Mouse (Mus musculus) B cell, adult 2 months (primary cell): ENCODE measurements around the gene Ralgds.

ENCODE experiments used
- DNase-seq, 2 experiments: peaks; one replicate each; pipeline ENCODE4 v3.0.0; 2022

Ralgds gene

DNA sequence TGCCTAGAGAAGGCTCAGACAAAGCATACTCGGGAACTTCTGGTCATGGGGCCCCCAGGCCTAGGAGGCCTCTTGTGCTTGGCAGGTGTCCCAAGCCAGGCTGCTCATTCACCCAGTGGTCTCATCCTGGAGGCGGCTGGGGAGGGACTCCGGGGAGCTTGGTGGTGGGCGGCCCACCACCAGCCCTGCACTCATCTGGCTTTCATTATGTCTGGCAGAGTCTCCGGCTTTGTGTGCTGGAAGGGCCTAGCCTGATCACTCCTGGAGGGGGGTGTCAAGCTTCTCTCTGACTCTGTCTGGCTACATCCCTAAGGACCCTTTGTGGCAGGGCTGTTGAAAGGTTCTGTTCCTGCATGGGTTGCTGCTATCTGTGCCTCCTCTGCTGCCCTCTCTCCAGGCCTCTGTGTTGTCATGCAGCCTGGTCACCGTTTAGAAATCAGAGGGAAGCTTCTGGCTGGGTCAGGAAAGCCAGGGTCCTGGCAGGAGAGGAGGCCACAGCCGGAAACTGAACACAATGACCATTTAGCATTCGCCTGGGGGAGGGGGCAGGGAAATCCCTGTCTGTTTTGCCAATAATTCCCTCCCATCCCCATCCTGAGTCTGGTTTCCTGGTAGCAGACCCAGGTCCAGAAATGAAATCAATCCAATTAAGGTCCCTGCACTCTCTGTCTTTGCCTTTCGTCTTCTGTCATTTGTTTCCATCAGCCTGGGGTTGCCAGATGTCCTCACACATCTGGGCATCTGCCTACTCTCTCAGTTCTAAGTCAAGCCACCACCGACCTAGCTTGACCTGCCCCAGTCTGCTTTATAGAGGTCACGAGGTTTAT is 21.7 kb downstream of the Ralgds start:
- DNase-seq, result no peak

DNA sequence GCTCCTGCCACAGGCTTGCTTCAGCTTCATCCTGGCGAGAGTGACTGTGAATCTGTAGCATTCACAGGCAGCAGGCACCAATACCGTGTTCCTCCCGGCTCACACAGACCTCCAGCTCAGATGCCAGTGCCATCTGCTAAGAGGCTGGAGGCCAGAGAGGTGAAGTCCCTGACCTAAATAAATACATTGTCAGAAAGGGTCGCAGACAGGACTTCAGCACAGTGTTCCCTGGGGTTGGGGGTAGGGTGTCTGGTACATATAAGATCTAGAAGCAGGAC is 22.3 kb downstream of the Ralgds start:
- no peak for DNase-seq

DNA sequence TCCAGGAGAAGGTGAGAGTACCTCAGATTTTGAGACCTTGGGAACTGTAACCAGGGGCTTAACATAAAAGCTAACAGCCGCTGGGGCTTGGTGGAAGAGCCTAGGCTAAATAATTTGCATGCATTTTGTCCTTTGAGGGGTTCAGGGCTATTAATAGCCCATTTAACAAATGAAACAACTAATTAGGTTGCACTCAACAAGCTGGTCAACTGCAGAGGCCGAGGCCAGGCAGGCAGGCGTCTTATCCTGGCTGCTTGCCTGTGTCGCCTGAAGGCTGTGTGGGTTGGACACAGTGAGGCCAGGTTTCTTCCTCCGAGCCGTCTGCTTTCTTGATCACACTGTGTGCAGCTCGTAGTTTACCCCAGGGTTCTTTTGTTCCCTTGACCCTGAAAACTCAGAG is 22.7 kb downstream of the Ralgds start:
- DNase-seq, result no peak

DNA sequence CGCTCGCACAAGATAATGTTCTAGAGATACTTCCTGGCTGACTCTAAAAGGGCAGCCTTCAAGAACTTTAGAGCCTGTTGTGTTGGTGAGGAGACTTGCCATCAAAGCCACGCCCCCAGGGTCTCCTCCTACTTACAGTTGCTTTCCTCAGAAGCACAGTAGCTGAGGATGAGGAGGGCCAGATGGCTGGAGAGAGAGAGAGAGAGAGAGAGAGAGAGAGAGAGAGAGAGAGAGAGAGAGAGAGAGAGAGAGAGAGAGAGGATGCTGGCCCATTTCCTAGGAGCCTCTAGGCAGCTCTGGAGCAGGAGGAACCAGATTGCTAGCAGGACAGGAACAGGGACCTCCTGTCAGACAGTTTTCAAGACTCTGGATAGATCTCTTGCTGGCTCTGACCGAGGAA is 23.2 kb downstream of the Ralgds start:
- DNase-seq, result no peak

DNA sequence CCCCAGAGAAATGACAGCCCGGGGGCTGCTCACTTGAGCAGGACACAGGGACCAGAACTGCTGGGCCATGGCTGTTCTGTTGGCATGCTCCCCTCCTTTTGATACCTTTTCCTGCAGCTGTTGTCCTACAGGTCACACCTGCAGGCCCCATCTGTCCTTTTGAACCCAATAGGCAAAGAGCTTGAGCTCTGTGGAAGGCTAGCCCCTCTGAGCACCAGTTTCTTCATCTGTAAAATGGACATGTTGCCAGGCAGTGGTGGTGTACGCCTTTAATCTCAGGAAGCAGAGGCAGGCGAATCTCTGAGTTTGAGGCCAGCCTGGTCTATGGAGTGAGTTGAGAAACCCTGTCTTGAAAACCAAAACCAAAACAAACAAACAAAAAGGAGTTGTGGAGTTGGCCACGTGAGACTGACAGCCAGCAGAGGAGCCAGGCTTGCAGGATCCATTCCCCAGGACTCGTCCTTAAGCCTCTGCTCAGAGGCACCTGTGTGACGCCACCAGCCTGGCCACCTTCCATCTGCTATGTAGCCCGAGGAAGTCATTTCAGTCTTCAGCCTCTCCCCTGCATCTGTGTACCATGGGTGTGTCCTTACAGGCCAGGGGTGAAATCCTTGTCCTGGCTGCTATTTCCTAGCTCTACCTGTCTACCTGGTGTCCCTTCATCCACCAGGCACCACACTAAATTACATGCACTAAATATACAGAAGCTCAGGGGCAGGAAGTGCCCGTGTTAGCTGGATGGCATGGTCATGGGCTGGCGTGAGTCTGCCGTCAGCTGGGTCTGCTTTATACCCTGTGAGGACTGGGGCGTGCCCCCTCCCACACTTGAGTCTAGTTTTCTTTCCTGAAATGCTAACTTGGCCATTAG is 24.1 kb downstream of the Ralgds start:
- peak in 1 of 2 experiments; percentile 20 for DNase-seq

DNA sequence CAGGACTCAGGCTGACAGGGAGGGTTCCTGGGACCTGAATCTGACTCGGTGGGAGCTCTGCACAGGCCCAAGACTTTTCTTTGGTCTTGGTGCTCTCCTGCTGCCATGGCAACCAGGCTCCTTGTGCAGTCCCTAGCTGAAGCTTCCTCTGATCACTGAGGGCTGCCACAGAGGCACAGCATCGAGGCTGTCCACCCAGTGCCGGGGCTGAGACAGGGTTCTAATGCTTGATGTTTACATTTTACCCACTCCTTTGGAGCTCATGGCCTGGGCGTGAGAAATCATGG is 24.7 kb downstream of the Ralgds start:
- DNase-seq, result peak; percentile 45 to 46

DNA sequence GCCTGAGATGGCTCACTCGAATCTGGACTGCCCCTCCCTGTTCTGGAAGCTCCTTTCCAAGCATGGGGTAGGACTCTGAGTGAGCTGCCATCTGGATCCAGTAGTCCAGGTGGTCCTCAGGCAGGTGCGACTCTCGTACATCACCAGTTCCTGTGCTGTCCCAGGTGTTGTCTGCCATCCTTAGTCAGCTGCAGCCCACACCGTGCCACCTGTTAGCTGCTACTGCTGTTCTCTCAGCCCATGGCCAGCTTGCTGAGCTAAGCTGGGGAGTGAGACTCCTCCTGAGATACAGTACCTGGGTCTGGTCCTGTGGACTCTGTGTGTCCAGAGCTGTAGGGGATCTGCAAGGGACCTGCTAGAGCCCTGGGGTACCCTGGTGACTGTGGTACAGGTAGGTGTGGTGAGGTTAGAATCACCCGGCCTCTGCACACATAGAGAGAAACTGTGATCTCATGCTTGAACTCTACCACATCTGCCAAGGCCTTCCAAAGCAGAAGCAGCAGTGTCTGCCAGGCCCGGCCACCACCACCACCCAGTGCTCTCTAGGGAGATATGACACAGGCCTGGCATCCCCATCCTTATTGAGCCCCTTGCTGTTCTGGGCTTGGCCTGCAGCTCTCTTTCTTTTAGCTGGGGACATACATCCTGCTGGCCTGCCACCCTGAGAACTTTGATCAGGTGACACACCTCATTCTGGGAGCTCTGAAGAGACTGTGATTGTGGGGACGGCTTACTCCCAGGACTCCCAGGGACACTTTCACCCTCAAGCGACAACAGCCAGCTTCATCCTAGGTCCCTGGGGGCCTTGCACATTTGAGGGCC is 25.3 kb downstream of the Ralgds start:
- peak; percentile 75 to 79 for DNase-seq

DNA sequence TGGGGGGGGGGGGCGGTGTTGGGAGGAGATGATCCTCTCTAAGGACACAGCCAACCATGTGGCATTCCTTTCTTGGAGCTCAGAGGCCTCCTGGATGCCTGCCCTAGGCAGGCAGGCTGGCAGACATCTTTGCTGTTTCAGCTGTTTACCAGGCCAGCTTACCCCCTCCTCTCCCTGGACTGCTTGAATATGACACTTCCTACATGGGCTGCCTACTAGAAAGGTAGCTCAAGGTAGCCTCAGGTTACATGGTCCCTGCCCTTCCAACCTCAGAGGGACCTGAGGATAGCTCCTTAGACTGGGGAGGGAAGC is 25.8 kb downstream of the Ralgds start:
- DNase-seq, result no peak

DNA sequence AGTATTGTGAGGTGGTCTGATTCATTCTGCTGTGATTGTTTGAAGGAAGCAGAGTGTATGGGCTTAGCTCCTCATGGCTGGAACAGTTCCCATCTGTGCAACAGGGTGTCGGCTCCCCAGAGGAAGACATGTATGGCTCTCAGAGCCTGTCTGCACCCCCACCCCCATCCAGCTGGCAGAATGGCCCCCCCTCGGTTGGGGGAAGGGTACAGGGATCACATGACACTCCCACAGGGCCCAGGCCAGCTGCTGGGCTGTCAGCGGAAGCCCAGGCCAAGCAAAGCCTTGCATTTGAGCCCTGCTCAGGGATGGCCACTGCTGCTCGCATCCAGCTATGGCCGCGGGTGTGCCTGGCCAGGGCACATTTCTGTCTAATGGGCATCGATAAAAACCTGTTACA is 26.3 kb downstream of the Ralgds start:
- peak; percentile 70 to 71 for DNase-seq

DNA sequence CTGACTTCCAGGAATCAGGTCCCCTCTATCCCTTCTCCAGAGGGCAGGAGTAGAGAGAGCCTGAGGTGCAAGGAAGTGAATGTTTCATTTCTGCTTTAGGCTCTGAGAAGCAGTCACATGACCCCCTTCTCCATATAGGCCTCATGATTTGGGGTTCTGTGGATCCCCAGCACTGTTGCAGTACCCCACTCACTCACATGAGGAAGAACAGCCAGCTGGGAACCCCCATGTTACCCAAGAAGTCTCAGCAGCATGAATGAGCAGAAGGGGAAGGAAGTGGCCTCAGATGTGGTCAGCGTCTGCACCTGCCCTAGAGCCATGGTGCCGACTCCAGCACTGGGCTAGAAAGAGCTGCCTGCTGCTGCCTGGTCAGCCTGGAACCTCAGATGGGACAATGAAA is 27.0 kb downstream of the Ralgds start:
- peak; percentile 78 to 82 for DNase-seq

DNA sequence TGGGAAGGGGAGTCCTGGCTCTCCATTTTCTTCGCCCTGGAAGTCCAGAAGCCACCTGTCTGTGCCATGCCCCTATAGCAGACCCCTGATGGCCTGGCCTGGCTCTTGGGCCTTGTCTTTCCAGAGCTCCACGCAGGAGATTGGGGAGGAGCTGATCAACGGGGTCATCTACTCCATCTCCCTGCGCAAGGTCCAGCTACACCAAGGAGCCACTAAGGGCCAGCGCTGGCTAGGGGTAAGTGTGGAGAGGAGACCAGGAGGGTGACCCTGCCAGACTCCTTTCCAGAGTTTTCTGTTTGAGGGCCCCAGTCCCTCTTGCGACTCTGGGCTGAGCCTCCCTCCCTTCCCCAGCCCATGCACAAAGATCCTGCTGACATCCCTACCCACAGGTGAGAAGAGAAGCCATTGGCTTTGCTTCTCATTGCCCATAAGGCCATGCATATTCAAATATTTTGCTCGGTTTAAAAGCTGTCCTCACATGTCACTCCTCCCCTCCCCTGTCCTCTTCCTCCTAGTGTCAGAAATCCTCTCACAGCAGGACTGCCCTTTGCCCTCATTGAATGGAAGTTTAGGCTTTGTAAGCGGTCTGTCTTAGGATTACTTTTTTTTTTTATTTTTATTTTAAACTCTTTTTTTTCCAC is 27.8 kb downstream of the Ralgds start:
- peak; percentile 21 to 27 for DNase-seq

DNA sequence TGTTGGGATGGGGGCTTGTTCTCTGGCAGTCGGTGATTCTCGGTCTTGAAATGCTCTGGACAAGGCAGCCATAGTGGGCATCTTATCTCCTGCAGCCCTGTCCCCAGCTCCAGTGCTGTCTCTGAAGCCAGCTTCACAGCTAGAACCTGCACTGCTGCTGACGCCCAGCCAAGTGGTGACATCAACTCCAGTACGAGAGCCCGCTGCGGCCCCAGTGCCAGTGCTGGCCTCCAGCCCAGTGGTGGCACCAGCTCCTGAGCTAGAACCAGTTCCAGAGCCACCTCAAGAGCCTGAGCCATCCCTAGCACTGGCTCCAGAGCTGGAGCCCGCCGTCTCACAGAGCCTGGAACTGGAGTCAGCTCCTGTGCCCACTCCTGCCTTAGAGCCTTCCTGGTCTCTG is 31.0 kb downstream of the Ralgds start:
- DNase-seq, result no peak

DNA sequence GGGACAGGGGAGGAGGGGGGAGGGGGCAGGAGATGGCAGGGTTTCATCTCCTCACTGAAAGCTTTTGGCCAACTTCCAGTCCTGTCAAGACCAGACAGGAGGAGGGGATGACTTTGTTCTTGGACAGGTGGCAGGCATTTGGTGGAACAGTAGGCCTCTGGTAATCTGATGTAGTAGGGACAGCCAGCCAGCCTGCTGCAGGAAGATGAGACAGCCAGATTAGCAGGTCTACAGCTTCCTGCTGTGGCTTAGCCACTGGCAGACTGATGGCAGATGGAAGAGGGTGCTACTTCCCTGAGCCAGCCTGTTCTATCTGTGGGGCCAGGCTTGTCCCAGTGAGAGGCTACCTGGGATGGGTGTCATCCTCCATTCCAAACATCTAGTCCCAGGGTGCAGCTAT is 33.1 kb downstream of the Ralgds start:
- DNase-seq, result no peak

DNA sequence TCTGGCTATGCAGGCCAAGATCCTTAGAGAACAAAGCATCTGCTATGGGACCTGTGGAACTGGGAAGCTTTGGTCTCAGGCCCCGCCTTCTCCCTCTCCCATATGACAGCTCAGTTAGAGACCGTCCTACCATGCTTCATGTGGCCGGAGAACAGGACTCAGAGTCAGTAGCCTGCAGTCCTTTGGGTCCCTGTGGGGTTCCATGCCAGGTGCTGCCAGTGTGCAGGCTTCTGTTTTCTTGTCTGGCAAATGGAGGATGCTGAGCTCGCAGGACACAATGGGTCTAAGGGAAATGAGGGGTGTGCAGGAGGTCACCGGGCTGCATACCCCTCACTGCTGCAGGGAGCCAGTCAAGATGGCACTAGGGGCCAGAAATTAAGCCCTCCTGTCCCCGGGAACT is 33.6 kb downstream of the Ralgds start:
- DNase-seq, result no peak

DNA sequence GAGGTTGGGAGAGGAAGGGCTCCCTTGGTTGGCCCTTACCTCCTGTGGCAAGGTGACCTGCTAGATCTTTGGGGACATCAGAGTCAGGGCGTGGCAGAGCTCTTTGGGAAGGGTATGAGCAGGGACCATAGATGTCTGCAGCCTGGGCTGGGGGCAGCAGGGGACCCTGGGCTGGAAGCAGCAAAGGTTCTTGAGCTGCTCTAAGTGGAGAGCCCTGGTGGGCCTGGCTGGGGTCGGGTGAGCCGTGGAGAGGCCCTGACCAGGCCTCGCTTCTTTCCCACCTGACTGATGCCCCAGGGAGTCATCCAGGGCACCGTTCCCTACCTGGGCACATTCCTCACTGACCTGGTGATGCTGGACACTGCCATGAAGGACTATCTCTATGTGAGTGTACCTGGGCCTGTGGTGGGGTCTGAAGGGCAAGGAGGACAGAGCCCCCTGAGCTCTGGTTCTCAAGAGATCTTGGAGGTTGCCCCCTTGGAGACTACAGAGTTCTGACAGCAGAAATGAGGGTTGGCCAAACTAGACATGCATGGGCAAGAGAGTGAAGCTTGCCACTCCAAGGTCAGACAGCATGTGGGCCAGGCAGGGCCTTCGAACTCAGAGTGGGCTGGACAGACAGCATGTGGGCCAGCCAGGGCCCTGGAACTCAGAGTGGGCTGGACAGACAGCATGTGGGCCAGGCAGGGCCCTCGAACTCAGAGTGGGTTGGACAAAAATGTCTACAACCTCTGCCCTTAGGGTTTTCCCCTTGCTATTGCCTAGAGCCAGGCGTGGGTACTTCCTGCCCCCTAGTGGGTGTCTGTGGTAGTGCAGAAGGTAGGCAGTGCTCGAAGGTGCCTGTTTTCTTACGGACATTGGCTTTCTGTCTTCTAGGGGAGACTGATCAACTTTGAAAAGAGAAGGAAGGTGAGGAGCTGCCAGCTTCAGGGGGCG is 34.6 kb downstream of the Ralgds start:
- DNase-seq, result peak; percentile 97

DNA sequence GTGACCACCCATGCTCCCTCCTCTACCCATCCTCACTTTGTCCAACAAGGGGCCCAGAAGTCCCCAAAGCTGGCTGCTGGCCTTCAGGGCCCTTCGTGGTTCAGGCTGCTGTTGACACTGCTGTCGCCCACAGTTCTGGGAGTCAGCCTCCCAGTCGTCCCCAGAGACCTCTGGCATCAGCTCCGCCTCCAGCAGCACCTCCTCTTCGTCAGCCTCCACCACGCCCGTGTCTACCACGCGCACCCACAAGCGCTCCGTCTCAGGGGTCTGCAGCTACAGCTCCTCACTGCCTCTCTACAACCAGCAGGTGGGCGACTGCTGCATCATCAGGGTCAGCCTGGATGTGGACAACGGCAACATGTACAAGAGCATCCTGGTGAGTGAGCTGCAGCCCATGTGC is 36.2 kb downstream of the Ralgds start:
- no peak for DNase-seq

DNA sequence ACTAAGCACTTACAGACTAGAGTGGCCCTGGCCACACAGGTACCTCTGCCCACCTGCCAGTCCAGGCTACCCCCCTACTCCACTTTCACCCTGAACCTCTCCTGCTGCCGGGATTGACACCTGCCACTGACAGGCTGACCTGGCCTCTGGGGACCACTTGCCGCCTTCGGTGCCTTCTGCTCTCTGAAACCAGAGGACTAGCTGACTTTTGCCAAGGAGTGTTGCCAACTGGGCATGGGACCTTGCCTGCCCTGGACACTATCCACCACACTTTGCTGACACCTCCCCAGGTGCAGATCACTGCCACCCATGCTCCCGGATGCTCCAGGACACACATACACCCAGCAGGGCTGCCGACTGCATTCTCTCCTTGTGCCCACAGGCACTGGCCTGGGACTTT is 39.4 kb downstream of the Ralgds start:
- DNase-seq, result no peak

DNA sequence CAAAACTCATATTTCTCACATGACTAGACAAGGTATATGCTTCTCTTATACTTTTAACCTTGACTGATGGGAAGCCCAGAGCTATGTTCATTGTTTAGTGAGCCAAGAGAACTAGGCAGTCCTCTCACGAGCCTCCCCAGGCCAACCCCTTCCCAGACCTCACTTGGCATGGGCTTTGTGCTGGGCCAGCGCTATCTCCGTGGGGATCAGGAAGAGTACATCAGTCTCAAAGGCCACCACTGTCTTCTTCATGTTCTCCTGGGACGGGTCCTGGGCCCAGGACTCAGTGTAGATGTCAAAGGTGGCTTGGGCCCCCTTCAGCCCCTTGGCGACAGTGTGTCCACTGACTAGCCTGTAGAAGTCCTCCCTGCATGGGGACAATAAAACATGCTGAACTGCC is 44.5 kb downstream of the Ralgds start:
- no peak for DNase-seq

DNA sequence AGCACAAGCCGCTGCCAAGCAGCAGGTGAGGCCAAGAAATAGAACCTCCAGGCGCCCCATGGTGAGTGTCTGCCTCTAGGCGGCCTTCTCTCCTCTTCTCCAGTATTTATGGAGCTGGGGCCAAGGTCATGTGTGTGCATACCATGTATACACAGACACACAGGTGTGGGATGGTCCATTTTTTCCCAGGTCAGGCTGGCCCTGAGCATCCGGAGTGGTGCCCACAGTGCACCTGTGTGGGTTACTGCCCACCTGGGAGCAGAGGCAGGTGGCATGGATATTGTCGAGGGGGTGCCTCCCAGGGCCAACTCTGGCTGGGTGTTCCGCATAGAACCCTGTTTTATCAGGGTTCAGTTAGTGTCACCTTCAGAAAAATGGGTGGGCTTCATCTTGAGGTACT is 50.4 kb downstream of the Ralgds start, which contains the start of gene Cel:
TSS of gene Cel (minus strand) at position 101 of the 400 bp plus-strand sequence.
- DNase-seq, result no peak

DNA sequence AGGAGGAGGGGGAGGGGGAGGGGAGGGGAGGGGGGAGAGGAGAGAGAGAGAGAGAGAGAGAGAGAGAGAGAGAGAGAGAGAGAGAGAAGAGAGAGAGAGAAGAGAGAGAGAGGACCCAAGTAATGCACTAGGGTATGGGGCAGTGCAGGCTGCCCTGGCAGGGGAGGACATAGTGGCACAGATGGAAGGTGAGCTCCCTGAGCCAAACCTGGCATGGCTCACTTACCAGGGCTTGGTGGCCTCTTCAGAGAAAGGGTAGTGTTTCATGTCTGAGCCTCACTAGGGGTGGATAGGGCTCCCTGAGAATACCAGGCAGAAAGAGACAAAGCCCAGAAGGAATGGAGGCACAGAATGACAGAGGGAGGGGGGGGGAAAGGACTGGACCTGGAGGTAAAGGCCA is 50.9 kb downstream of the Ralgds start:
- DNase-seq, result no peak

DNA sequence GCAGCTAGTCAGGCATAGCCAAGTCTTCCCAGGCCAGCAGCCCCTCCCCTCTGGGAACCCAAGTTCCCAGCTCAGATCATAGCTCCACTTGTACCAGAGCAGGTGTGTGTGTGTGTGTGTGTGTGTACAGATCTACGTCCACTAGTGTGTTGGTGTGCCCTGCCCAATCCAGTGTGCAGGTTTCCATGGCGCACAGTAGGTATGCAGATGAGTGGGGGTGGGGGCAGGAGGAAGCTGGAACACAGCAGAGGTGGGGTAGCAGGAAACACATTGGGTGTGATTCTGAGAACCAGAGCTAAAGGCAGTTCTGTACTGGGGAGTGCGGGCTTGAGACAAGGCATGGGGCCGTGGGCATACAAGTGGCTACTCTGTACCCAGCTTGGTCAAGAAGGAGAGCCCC is 51.5 kb downstream of the Ralgds start:
- no peak for DNase-seq

DNA sequence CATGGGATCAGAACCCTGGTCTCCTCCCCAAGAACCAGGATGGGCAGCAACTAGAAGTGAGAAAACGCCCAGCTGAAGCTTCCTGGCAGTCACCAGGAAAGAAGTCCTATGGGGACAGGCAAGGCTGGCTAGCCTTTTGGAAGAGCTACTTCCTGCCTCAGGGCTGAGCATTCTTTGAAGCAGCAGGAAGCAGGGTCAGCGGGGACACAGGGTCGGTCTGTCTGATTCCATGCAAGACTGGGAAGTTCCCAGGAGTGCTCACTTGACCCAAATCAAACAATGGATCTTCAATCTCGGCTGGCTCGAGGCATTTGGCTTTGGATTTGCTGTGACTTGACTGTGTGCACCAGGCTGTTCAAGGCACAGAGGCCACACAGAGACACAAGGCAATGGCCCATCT is 53.6 kb downstream of the Ralgds start:
- no peak for DNase-seq
